Comparison of ENCODE assay signal across 10 mouse cellular contexts in genomic region chr9:47935299-47935698, GRCm38 (mm10).
A peak's percentile ranks its signal among the peaks of the same experiment; 100 is the strongest.
DNase-seq lines count a peak whose midpoint lies in the region; ATAC-seq and TF ChIP-seq lines count a peak whose summit lies in the region.
"Had no signal": no experiment of that assay in that cellular context is flagged by ENCODE, and none has a peak within 500 bp of the region (broad histone marks: within the 10 kb centered on the region; RNA-seq: fewer than 3 reads in every experiment).

No protein-coding gene starts in this region.

- H3K9me3 ChIP-seq in kidney, postnatal 0 days (replicated peaks; ENCODE audit: low read length): no peaks in the 10 kb centered on the region
- H3K9me3 ChIP-seq in ES-E14 (ENCODE audit: control insufficient read depth, insufficient read depth, low read depth, low read length): no peaks in the 10 kb centered on the region
- no peaks in the 10 kb centered on the region for H3K9me3 ChIP-seq in limb, embryonic 10.5 days (replicated peaks)
- H3K9me3 ChIP-seq: heart, embryonic 13.5 days had no signal

- in situ Hi-C loops in ES-E14 (cut with MboI; ENCODE audit: low sequenced_read_pairs in 2 of 2, unreplicated experiment in 2 of 2): no loop called here

- no peak overlapping the region for H3K4me2 ChIP-seq in kidney, postnatal 0 days (ENCODE audit: low read length)
- H3K4me2 ChIP-seq: heart, embryonic 13.5 days; limb, embryonic 13.5 days had no signal

- no peak overlapping the region for H3K9ac ChIP-seq in kidney, postnatal 0 days (ENCODE audit: low read depth, low read length)
- no peak overlapping the region for H3K9ac ChIP-seq in ES-E14 (ENCODE audit: insufficient read depth, low read depth, low read length, poor library complexity, severe bottlenecking)
- H3K9ac ChIP-seq: heart, embryonic 13.5 days; limb, embryonic 13.5 days had no signal

- TF ChIP-seq CTCF in kidney, postnatal 0 days (IDR thresholded peaks at IDR 0.05; ENCODE audit: low read depth): peak; percentile 61

- H3K27me3 ChIP-seq in kidney, postnatal 0 days (ENCODE audit: insufficient read depth, low read length): no peaks in the 10 kb centered on the region
- H3K27me3 ChIP-seq in limb, embryonic 10.5 days (ENCODE audit: low read depth, poor library complexity, severe bottlenecking): no peaks in the 10 kb centered on the region
- H3K27me3 ChIP-seq: limb, embryonic 13.5 days had no signal

- peak; percentile 4 for DNase-seq in CD4-positive, CD25-positive, alpha-beta regulatory T cell, adult 2 months (ENCODE audit: low read depth, low spot score)
- no peak for DNase-seq in kidney, postnatal 0 days (ENCODE audit: low spot score)
- DNase-seq in kidney, postnatal 14 days: no peak
- peak; percentile 60 for DNase-seq in ES-E14 (ENCODE audit: low read depth, low spot score)
- DNase-seq in limb, embryonic 10.5 days (ENCODE audit: low spot score): peak; percentile 41
- DNase-seq in gastrocnemius, adult 8-10 months (ENCODE audit: low spot score in 2 of 2): no peak
- DNase-seq in left cerebral cortex, postnatal 10 days (ENCODE audit: extremely low spot score in 1 of 2, low spot score in 2 of 2): no peak

- intact Hi-C loops in left cerebral cortex, postnatal 10 days (cut with DNase I): no loop called here

- no peak overlapping the region for H3K4me3 ChIP-seq in kidney, postnatal 0 days (replicated peaks; ENCODE audit: low read depth, low read length)
- no peak overlapping the region for H3K4me3 ChIP-seq in ES-E14 (ENCODE audit: insufficient read depth in 1 of 2, low read depth in 1 of 2, low read length in 2 of 2, poor library complexity in 1 of 2, severe bottlenecking in 1 of 2)
- H3K4me3 ChIP-seq in limb, embryonic 10.5 days: no peak overlapping the region
- H3K4me3 ChIP-seq: heart, embryonic 13.5 days; limb, embryonic 13.5 days had no signal

- no peak overlapping the region for H3K27ac ChIP-seq in kidney, postnatal 0 days
- H3K27ac ChIP-seq in ES-E14 (ENCODE audit: insufficient read depth, low read depth, low read length, poor library complexity, severe bottlenecking): no peak overlapping the region
- H3K27ac ChIP-seq in limb, embryonic 10.5 days: no peak overlapping the region
- H3K27ac ChIP-seq: heart, embryonic 13.5 days; limb, embryonic 13.5 days had no signal

- H3K36me3 ChIP-seq in kidney, postnatal 0 days (ENCODE audit: insufficient read depth, low read length): no peaks in the 10 kb centered on the region
- no peaks in the 10 kb centered on the region for H3K36me3 ChIP-seq in ES-E14 (ENCODE audit: control insufficient read depth, insufficient read depth, low read length, poor library complexity, severe bottlenecking)
- no peaks in the 10 kb centered on the region for H3K36me3 ChIP-seq in limb, embryonic 10.5 days
- H3K36me3 ChIP-seq: heart, embryonic 13.5 days; limb, embryonic 13.5 days had no signal

- no peak for ATAC-seq in CD4-positive, CD25-positive, alpha-beta regulatory T cell, adult 4 months
- ATAC-seq in kidney, postnatal 0 days (replicated peaks; ENCODE audit: low FRiP score, low read depth): no peak

- 84% methylated on average over 2 of the region's 2 CpGs for WGBS in kidney, postnatal 0 days
- 80% methylated on average over 2 of the region's 2 CpGs for WGBS in limb, embryonic 10.5 days

- no peaks in the 10 kb centered on the region for H3K4me1 ChIP-seq in kidney, postnatal 0 days (replicated peaks; ENCODE audit: insufficient read depth, low read length)
- no peaks in the 10 kb centered on the region for H3K4me1 ChIP-seq in ES-E14 (ENCODE audit: control insufficient read depth in 2 of 2, insufficient read depth in 2 of 2, low read length in 2 of 2, poor library complexity in 1 of 2)
- H3K4me1 ChIP-seq in limb, embryonic 10.5 days: peaks cover 26% of the 10 kb centered on the region
- H3K4me1 ChIP-seq: heart, embryonic 13.5 days had no signal

TF ChIP-seq in ES-E14, 5 proteins besides CTCF, POLR2A, EP300 and RAD21:
- no peak for TF ChIP-seq MAFK (IDR thresholded peaks at IDR 0.05; ENCODE audit: insufficient read depth, low read depth, low read length)
- peak; percentile 79; the same call in 1 of the 2 replicates for TF ChIP-seq ZC3H11A (IDR thresholded peaks at IDR 0.05; ENCODE audit: borderline replicate concordance, low read depth, low read length)

Comparison
In these comparisons a context has a peak if more than half of its experiments do, and no peak if none do; other contexts are left out.
1. DNase-seq: peak in CD4-positive, CD25-positive, alpha-beta regulatory T cell, adult 2 months (single experiment), ES-E14 (single experiment) and limb, embryonic 10.5 days (single experiment); none in kidney, postnatal 0 days (single experiment), kidney, postnatal 14 days (single experiment), gastrocnemius, adult 8-10 months (0 of 2) and left cerebral cortex, postnatal 10 days (0 of 2).